Mouse (Mus musculus) cerebellum, postnatal 36 days (tissue): ENCODE measurements around the gene H2afj.

Source experiments
- DNase-seq, 2 experiments: peaks; one replicate each; pipeline ENCODE4 v3.0.0; 2021 to 2022; ENCODE audit warnings: mixed read lengths in 2 of 2

The H2afj gene

GRCm38 (mm10) chr6:136806819-136807218 lies 1.2 kb upstream of the H2afj start:
- no peak for DNase-seq

- DNase-seq, result no peak
Observed at GRCm38 (mm10) chr6:136807395-136808013, 540 bp upstream of the H2afj start.

DNA sequence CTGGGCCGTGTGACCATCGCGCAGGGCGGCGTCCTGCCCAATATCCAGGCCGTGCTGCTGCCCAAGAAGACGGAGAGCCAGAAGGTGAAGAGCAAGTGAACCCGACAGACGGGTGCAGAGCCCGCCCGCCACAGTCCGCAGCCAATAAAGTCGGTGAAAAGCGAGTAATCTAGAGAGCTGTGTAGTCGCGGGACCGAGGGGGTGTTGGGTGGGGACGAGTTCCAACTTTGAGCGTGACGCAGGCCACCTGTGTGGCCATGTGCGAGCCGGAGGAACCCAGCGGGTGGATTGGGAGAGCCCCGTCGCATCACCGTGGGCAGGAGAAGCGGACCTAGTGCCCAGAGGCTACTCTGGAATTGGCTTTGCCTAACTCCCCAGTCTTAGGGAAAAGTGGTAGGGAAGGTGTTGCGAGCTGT lies 595 bp downstream of the H2afj start:
- peak in 1 of 2 experiments; percentile 35 for DNase-seq

- no peak for DNase-seq
Observed at GRCm38 (mm10) chr6:136809077-136809476, 1.0 kb downstream of the H2afj start.

DNA sequence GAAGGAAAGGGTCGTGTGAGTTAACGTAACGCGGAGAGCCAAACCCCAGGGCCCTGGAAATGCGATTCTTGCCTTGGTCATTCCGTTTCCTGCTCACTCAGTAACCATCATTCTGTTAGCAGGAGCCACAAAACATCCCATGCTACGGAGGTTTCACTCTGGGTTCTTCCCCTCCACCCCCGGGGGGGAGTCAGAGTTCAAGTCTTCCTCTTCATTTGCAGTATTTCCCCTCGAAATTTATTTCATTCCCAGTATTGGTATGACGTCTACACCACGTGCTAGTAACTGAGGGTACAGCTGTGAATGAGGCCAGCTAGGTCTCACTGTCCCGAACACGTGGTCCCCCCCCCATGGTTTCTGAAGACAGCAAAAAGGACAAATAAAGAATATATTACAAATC lies 1.6 kb downstream of the H2afj start:
- no peak for DNase-seq

- no peak for DNase-seq
Observed at GRCm38 (mm10) chr6:136811196-136811595, 3.2 kb downstream of the H2afj start.

- DNase-seq, result no peak
Observed at GRCm38 (mm10) chr6:136813117-136813516, 5.1 kb downstream of the H2afj start.

DNA sequence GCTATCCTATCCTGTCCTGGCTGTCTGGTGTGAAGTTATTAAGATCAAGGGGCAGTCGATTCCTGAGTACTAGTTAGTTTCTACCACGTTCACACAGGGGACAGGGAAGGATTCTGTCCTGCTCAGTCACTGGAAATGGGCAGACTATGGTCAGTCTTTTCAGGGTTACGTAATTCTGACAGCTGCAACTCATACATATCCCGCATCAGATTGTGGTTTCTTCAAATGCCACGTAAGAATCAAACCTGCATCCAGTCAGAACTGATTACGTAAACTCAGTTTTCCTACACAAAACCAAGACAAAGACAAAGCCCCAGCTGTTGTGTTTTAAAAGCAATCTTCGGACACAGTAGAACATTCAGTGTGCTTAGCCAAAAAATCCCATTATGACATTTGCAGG lies 7.3 kb downstream of the H2afj start:
- no peak for DNase-seq

DNA sequence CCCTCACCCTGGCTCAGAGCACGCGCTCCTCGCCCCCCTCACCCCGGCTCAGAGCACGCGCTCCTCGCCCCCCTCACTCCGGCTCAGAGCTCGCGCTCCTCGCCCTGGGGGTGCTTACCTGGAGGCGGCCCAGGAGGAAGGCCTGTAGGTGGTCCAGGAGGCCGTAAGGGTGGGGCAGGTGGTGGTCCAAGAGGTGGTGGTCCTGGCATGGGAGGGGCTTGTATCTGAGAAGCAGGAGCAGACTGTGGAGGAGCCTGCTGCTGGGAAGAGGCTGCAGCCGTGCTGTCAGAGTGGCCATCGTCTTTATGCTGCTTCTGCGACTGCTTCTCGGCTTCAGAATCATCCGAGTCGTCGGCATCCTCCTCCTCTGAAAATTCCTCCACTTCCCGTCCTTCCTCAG lies 8.8 kb downstream of the H2afj start:
- DNase-seq, result no peak

DNA sequence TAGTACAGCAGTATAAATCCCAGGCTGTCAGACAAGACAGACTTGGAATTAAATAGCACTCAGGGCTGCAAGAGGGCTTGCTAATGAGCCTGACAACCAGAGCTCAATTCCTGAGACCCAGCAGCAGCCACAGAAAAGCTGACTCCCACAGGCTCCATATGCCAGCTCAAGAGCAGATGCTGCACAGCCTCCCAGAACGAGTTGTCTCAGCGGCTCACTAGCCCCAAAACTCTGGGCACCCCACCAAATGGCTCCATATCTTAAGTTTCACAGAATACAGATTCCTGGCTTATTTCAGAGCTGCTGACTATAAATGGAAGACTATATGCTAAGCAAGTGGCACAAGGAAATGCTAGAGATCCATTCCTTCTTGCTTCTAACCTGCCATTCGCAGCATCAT lies 9.5 kb downstream of the H2afj start:
- no peak for DNase-seq

GRCm38 (mm10) chr6:136820381-136820780 lies 12.3 kb downstream of the H2afj start:
- DNase-seq, result no peak

DNA sequence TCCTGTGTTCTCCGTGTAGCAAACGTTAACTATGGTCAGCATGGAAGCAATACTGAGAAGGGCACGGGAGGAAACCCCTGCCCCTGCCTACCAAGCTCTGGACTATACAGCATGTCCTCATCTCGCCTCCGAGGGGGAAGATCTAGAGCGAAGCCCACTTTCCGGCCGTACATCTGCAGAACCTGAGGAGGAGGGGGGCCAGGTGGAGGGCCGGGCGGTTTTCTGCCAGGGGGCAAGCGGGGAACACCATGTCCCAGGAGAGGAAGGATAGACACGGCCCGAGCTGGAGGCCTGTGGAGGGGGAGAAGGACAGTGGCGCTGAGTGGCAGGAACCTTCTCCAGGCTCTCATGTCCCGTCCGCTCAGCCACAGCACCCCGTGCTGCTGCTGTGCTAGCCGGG lies 13.0 kb downstream of the H2afj start:
- no peak for DNase-seq

DNA sequence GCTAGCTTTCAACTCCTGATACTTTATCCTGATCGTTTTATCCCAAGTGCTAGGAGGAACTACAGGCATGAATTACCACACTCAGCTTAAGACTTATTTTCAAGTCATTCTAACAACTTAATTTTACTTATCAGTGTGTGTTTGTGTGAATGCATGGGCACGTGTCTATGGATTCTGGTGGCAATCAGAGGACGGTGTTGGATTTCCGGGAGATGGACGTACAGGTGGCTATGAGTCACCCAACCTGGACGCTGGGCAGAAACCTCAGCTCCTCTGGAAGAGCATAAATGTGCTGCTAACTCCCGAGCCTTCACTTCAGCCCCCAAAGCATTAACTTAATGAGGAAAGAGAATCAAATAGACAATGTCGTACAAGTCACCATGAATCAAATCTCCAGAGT lies 16.9 kb downstream of the H2afj start:
- no peak for DNase-seq

DNA sequence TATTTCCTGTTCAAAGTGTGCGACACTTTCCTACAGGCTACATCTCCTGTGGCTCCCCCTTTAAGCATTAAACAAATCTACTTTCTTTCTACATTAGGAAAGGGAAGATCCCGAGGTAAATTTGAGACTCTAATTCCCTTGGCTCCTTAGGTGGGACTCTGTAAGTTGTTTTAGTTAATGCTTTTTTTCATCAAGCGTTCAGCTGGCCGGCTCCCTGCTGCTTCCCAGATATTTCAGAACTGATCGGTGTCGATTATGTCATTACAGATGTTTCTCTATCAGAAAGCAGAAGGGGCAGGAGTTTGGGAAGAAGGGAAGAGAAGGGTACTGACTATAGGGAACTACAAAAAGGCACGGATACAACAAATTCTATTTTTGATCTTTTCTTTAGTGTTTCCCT lies 19.1 kb downstream of the H2afj start:
- no peak for DNase-seq

- no peak for DNase-seq
Observed at GRCm38 (mm10) chr6:136827516-136827880, 19.5 kb downstream of the H2afj start, which contains the start of gene BC049715. Gene BC049715 (plus strand): TSS chr6:136827626.

DNA sequence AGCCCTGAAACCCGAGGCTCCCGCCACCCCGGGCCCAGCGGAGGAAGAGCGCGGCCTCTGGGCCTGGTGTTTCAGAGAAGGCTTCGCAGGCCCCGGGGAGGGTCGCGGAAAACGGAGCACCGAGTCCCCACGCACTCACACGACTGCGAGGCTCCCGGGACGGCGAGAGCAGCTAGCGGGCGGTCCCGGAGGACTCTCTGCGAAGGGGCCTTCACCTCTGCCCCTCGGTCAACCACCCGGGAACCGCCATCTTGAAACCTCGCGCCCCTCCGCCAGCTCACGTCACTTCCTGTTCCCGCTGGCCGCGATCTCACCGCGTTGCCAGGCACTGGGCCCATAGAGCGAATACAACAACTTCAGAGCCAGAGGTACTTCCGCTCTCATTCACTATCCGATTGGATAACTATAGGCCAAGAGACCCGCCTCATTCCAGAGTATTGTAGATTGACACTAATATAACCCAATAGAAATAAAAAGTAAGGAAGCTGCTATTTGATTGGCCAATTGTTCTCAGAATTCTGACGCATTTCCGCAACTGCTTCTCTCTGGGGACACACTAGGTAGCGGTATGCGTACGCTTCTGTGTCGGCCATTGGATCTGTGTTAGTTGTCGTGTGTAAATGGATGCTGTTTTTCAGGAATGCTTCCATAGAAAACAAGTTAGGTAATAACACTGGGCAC lies 20.0 kb downstream of the H2afj start, which contains the start of gene Wbp11:
Gene Wbp11, minus strand, starts transcription at position 353 of the 681 bp plus-strand sequence.
- peak; percentile 95 for DNase-seq

DNA sequence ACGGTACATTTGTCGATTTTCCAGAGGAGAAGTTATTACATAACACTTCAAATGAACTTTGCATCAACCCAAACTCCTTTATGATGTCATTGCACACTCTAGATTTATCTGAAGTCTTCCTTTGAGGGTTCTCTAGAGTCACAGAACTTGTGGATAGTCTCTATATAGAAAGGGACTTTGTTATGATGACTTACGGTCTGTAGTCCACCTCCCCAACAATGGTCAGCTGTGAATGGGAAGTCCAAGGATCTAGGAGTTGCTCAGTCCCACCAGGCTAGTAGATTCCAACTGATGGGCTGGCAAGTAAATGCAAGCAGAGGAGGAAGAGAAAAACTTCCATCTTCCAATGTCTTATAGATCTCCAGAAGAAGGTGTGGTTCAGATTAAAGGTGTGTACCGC lies 20.6 kb downstream of the H2afj start:
- DNase-seq, result no peak

DNA sequence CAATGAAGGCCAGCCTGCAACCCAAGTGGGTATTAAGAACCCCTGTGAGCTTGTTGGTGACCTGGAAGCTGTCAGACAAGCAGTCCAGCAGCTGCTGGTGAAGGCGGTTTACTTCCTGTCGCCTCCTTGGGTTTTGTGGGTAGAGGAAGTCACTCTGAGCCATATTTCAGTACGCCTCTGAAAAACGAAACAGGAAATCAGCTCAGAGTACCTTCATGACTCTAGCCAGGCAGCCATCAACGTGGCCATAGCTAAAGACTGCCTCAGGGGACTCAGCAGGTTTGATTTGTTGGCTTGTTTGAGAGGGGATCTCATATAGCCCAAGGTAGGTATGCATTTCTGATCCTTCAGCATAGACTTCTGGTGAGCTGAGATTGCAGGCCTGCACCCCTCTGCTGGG lies 23.7 kb downstream of the H2afj start:
- no peak for DNase-seq

DNA sequence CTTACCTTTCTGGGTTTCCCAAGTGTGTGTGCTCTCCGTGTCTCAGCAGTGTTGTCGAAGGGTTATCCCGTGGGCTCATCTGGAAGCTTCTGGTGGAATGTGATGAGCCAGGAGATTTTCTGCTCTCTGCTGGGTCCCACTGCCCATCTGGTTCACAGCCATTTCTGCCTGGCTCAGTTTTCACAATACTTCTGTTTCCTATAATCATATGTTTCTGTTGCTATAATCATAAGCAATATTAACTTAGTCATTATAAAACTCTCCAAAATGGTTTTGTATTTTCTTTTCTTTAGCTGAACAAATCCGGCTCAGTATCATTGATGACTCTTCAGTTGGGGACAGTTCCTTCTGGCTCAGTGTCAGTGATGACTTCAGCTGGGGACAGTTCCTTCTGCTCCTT lies 27.3 kb downstream of the H2afj start, which contains the start of gene Smco3:
Gene Smco3, minus strand, starts transcription at position 101 of the 400 bp plus-strand sequence.
- no peak for DNase-seq

GRCm38 (mm10) chr6:136837323-136837722 lies 29.3 kb downstream of the H2afj start:
- no peak for DNase-seq

DNA sequence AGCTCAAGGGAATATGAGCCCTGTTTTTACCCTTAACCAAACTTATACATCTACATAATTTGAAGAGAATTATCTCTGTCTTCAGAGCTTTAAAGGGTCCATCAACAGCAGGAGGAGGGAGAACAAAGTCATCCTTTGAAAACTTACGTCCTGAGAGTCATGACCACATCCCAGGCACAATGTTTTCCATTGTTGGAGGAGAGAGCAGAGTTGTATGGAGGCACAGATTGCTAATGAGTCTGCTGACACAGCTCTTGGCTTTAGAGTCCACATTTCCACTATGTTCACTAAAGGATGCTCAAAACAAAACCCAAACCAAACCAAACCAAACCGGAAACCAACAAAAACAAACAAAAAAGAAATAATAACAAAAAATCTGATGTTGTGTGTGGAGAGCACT lies 36.9 kb downstream of the H2afj start:
- DNase-seq, result no peak

DNA sequence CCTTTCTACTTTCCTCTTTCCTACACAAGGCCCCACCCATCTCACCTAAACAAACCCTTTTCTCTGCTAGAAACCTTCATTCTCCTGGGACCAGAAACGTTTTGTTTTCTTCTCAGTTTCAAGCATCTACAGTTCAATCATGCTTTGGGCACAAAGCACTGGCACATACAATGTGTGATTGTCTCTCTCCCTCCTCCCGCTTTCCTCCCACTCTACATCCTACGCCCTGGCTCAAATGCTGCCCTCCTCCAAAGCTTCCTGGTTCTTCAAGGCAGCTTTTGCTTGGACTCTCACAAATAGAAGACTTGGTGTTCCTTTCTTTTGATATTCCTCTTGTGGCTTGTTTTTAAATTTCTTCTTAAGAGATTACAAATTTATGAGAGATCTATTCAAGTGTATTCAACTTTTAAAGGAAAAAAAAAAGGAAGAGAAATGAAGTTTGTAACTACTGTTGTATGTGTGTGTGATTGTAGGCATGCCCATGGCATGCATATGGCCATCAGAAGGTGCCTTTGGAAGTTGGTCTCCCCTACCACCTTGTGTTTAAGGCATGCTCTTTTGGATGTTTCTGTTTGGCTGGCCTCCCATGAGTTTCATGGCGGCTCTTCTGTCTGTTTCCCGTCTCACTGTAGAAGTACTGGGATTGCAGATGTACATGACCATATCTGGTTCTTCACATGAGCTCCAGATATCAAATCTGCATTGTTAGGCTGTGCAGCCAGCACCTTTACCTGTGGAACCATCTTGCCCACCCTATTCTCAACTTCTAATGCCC lies 37.8 kb downstream of the H2afj start:
- DNase-seq, result no peak

- DNase-seq, result no peak
Observed at GRCm38 (mm10) chr6:136847267-136847666, 39.2 kb downstream of the H2afj start.

- peak; percentile 7 to 31 for DNase-seq
Observed at GRCm38 (mm10) chr6:136847790-136848189, 39.7 kb downstream of the H2afj start.
